Mouse (Mus musculus) erythroblast, embryonic 14.5 days (primary cell): ENCODE results near the gene Prodh2.

Experiments
- GATA1 ChIP-seq: IDR thresholded peaks from 2 replicates; pipeline ENCODE4 v1.6.1; 2012; ENCODE audit warnings: low read length, inconsistent platforms, mixed read lengths
- TAL1 ChIP-seq: IDR thresholded peaks from 3 replicates; pipeline ENCODE4 v1.6.1; 2012; ENCODE audit warnings: low read length, inconsistent platforms, mixed read lengths

- no peak for TF ChIP-seq TAL1
- no peak for TF ChIP-seq GATA1
Measured at GRCm38 (mm10) chr7:30531291-30531815, 37.9 kb downstream of the Prodh2 start.
